Mouse (Mus musculus) erythroid progenitor cell, adult 5-6 weeks (primary cell): ENCODE data around the gene Ldhd. TPM values are rescaled to one million over a fixed set of nuclear protein-coding genes. Genes with fewer than 3 reads are reported as not detected.
A peak's percentile ranks its signal among the peaks of the same experiment; 100 is the strongest.

Experiments
- ATAC-seq: replicated peaks from 2 replicates; pipeline ENCODE4 v1.8.0; 2016; ENCODE audit warnings: moderate number of reproducible peaks, mild to moderate bottlenecking, moderate TSS enrichment, inconsistent platforms; ENCODE audit not compliant: poor library complexity, low FRiP score, severe bottlenecking
- total RNA-seq, 2 experiments: library from RNA; stranded (forward) in 1 of 2; stranded (reverse) in 1 of 2; fragments of 150-400 nt in 1 of 2; fragments of 186-747, 209-891 nt in 1 of 2; gene quantifications; 2 replicates each; pipeline versions ENCODE4 v1.2.3 to v1.2.4; 2015 to 2017; ENCODE audit warnings: low replicate concordance in 2 of 2

The Ldhd gene
- total RNA-seq, 2 experiments from 2014 or later, result 0.15 TPM; not detected in 1

GRCm38 (mm10) chr8:111597310-111597709 is 32.9 kb downstream of the Ldhd start:
- ATAC-seq, result no peak

GRCm38 (mm10) chr8:111596485-111596821 is 33.7 kb downstream of the Ldhd start:
- ATAC-seq, result no peak

- ATAC-seq, result peak; percentile 60
Measured at GRCm38 (mm10) chr8:111595712-111596484, 34.3 kb downstream of the Ldhd start.

- no peak for ATAC-seq
Measured at GRCm38 (mm10) chr8:111594951-111595350, 35.2 kb downstream of the Ldhd start.

GRCm38 (mm10) chr8:111594044-111594840 is 35.9 kb downstream of the Ldhd start:
- no peak for ATAC-seq

GRCm38 (mm10) chr8:111592390-111592910 is 37.7 kb downstream of the Ldhd start:
- ATAC-seq, result no peak

GRCm38 (mm10) chr8:111591176-111591575 is 39.0 kb downstream of the Ldhd start:
- no peak for ATAC-seq

GRCm38 (mm10) chr8:111590214-111590613 is 40.0 kb downstream of the Ldhd start:
- ATAC-seq, result no peak

GRCm38 (mm10) chr8:111588336-111588735 is 41.8 kb downstream of the Ldhd start:
- no peak for ATAC-seq

GRCm38 (mm10) chr8:111587545-111588094 is 42.6 kb downstream of the Ldhd start:
- 0 out of 2 replicates have a peak, but pooled peaks have one; percentile 44 for ATAC-seq

- ATAC-seq, result no peak
Measured at GRCm38 (mm10) chr8:111584946-111585345, 45.2 kb downstream of the Ldhd start.

GRCm38 (mm10) chr8:111582386-111582785 is 47.8 kb downstream of the Ldhd start:
- no peak for ATAC-seq

GRCm38 (mm10) chr8:111580306-111580705 is 49.9 kb downstream of the Ldhd start:
- ATAC-seq, result no peak

- no peak for ATAC-seq
Measured at GRCm38 (mm10) chr8:111579318-111579717, 50.9 kb downstream of the Ldhd start.

- ATAC-seq, result no peak
Measured at GRCm38 (mm10) chr8:111577880-111578533, 52.2 kb downstream of the Ldhd start.

- no peak for ATAC-seq
Measured at GRCm38 (mm10) chr8:111576501-111576900, 53.7 kb downstream of the Ldhd start.

GRCm38 (mm10) chr8:111575492-111575891 is 54.7 kb downstream of the Ldhd start:
- ATAC-seq, result no peak

GRCm38 (mm10) chr8:111574016-111574415 is 56.2 kb downstream of the Ldhd start:
- ATAC-seq, result peak; percentile 60
